Mouse (Mus musculus) limb, embryonic 14.5 days (tissue): Measurements from ENCODE around the gene Gli1. TPM values are rescaled to one million over a fixed set of nuclear protein-coding genes. Genes with fewer than 3 reads are reported as not detected.

Experiments used
- ATAC-seq: fragments of 200-750 bp; cut with Nextera tagmentation; 2 replicates; pipeline ENCODE4 v1.8.0; 2017; ENCODE audit warnings: low read depth, moderate number of reproducible peaks, moderate TSS enrichment; ENCODE audit not compliant: low FRiP score
- DNase-seq: peaks from one replicate; pipeline ENCODE4 v3.0.0-alpha.2; 2015; ENCODE audit warnings: low spot score
- H3K27ac ChIP-seq: fragments of 300-500 bp; sonication (generic); replicated peaks from 2 replicates; pipeline ENCODE4 v1.5.1; 2014; ENCODE audit warnings: low read depth, mild to moderate bottlenecking, low read length, moderate library complexity, mixed read lengths
- H3K27me3 ChIP-seq: fragments of 300-500 bp; sonication (generic); 2 replicates; pipeline ENCODE4 v1.6.1; 2014; ENCODE audit warnings: low read length, mixed read lengths; ENCODE audit not compliant: control insufficient read depth, insufficient read depth
- H3K36me3 ChIP-seq: fragments of 300-500 bp; sonication (generic); 2 replicates; pipeline ENCODE4 v1.6.1; 2014; ENCODE audit warnings: mild to moderate bottlenecking, low read length, moderate library complexity, mixed read lengths; ENCODE audit not compliant: control insufficient read depth, insufficient read depth
- H3K4me1 ChIP-seq: fragments of 300-500 bp; sonication (generic); 2 replicates; pipeline ENCODE4 v1.6.1; 2014; ENCODE audit warnings: antibody characterized with exemption, low read length, mixed read lengths; ENCODE audit not compliant: control insufficient read depth, insufficient read depth
- H3K4me2 ChIP-seq: fragments of 300-500 bp; sonication (generic); replicated peaks from 2 replicates; pipeline ENCODE4 v1.6.1; 2014; ENCODE audit warnings: low read depth, mild to moderate bottlenecking, low read length, moderate library complexity; ENCODE audit not compliant: severe bottlenecking
- H3K4me3 ChIP-seq: fragments of 300-500 bp; sonication (generic); replicated peaks from 2 replicates; pipeline ENCODE4 v1.5.1; 2014; ENCODE audit warnings: low read length
- H3K9ac ChIP-seq: fragments of 300-500 bp; sonication (generic); 2 replicates; pipeline ENCODE4 v1.6.1; 2014; ENCODE audit warnings: mild to moderate bottlenecking, low read depth, low read length, moderate library complexity; ENCODE audit not compliant: severe bottlenecking
- H3K9me3 ChIP-seq: fragments of 300-500 bp; sonication (generic); 2 replicates; pipeline ENCODE4 v1.6.1; 2016; ENCODE audit warnings: low read length; ENCODE audit not compliant: control insufficient read depth
- POLR2A ChIP-seq: fragments of 200-500 bp; IDR thresholded peaks from 2 replicates; pipeline ENCODE4 v1.8.0; 2012; ENCODE audit warnings: inconsistent platforms, mild to moderate bottlenecking, moderate library complexity, borderline replicate concordance; ENCODE audit not compliant: insufficient read depth, insufficient read length; ENCODE audit errors: extremely low read depth
- WGBS: fragments of 180-500 bp; shearing (Covaris S2); extraction: QIAGEN DNeasy Blood & Tissue Kit; methylation state at CpG from one replicate; pipeline ENCODE4 v1.1.7; 2014; 5-methylcytosine and 5-hydroxymethylcytosine counted together
- polyA plus RNA-seq, 2 experiments: library from polyadenylated mRNA; depleted of rRNA in 1 of 2; stranded (reverse) in 1 of 2; unstranded in 1 of 2; fragments of >200 nt; fragmentation: Nextera tagmentation in 1 of 2; extraction: Ambion mirVana in 1 of 2; gene quantifications; 2 replicates each; pipeline versions ENCODE4 v1.2.1 to v1.2.3; 2012 to 2014

The Gli1 gene
- polyA plus RNA-seq, 2 experiments: 16.4 to 118 TPM

DNA sequence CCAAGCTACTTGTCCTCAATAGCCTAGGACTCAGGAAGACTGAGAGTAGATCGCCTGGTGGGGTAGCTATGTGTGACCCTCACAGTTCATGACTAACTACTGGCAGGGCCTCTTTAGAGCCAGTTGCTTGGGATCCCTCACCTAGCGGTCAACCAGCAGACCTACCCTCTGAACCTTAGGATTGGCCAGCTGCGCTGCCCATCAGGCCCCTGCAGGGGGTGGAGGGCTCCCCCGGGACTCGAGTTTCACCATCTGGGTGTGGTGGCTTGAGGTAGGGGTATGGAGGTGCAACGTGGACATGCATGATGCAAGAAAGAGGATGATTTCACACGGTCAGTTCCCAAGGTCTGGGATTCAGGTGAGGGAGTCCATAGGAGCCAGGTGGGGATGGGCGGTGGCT, 9.9 kb upstream of the Gli1 start:
- Histone ChIP-seq H3K4me2 (no peak overlapping the region), H3K27me3 (no peaks in the 10 kb centered on the region), H3K9me3 (no peaks in the 10 kb centered on the region), H3K27ac (no peak overlapping the region), H3K36me3 (no peaks in the 10 kb centered on the region), H3K4me1 (0 out of 2 replicates have a peak, but pooled peaks cover 6% of the 10 kb centered on the region), H3K9ac (no peak overlapping the region), H3K4me3 (no peak overlapping the region)
- DNase-seq (no peak), ATAC-seq (no peak)
- WGBS: 64% methylated on average over 8 of the region's 8 CpGs
- TF ChIP-seq POLR2A: no peak

DNA sequence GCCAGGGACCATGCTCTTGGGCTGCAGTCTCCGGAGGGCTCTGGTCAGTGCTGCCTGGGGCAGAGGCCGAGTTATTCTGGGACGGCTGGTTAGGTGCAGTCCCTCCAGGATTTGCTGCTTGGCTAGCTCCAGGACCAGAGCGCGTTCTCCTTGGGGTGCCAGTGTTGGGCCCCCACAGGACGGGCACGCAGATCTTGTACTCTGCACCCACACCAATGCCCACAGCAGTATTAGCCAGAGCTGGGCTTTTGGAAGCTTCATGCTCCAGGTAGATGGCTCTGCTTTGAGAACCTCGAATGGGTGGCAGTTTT, 9.5 kb upstream of the Gli1 start:
- 75% methylated on average over 8 of the region's 8 CpGs for WGBS
- Histone ChIP-seq H3K4me1 (0 out of 2 replicates have a peak, but pooled peaks cover 6% of the 10 kb centered on the region), H3K4me3 (no peak overlapping the region), H3K36me3 (no peaks in the 10 kb centered on the region), H3K27me3 (no peaks in the 10 kb centered on the region), H3K27ac (no peak overlapping the region), H3K9ac (peak overlapping the region; percentile 22), H3K4me2 (peak overlapping the region; percentile 51), H3K9me3 (no peaks in the 10 kb centered on the region)
- ATAC-seq (no peak), DNase-seq (no peak)
- no peak for TF ChIP-seq POLR2A

DNA sequence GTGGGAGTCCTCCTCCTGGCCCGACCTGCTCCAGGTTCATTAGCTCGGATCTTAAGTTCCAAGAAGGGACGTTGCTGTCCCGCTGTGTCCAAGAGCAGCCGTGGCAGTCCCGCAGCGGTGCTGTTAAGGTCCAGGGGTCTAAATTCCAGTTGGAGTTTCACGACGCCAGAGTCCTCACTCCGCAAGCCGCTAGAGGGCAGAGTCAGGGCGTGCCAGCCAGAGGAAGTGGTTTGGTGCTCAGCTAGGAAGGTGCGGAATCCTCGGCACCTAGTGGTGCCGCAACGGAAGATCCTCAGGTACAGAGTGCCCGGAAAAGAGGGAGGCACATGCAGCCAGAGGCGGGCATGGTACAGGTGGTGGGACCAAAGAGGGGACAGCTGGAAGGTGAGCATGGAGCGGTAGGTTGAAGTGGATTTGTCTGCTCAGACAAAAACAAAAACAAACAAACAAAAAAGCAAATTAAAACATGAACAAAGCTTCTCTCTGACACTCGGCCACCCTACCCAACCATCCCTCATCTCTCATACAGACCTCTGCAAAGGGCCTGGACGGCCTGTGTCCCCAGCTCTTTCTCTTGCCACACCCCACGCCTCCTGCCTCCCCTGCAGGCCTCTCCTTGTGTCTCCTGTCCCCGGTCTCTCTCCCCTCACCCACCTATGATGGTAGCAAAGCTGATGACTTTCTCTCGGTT, 9.0 kb upstream of the Gli1 start:
- Histone ChIP-seq H3K36me3 (no peaks in the 10 kb centered on the region), H3K4me3 (peak overlapping the region; percentile 14), H3K27me3 (no peaks in the 10 kb centered on the region), H3K27ac (no peak overlapping the region), H3K9me3 (no peaks in the 10 kb centered on the region), H3K4me1 (0 out of 2 replicates have a peak, but pooled peaks cover 6% of the 10 kb centered on the region), H3K4me2 (peak overlapping the region; percentile 51), H3K9ac (peak overlapping the region; percentile 22)
- peak; percentile 65 for DNase-seq
- no peak for TF ChIP-seq POLR2A
- ATAC-seq: peak; percentile 70
- 14% methylated on average over 24 of the region's 24 CpGs for WGBS

DNA sequence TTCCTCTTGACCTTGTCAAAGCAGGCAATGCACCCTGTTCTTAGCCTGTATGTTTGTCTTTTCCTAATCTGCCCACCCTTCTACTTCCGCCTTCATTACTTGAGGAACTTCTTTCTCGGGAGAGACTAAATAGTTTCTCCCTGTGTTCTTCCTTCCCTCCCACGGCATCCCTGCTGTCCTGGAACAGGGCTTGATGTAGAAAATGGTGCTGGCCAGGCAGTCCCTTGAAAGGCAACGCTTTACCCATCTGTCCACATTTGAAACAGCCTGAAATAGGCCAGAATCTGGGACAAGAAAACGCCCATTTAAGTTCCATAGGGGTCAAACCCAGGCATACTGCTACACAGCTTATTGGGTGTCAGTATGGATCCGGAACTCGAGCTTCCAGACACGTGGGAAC, 8.0 kb upstream of the Gli1 start:
- no peak overlapping the region for H3K9ac ChIP-seq

DNA sequence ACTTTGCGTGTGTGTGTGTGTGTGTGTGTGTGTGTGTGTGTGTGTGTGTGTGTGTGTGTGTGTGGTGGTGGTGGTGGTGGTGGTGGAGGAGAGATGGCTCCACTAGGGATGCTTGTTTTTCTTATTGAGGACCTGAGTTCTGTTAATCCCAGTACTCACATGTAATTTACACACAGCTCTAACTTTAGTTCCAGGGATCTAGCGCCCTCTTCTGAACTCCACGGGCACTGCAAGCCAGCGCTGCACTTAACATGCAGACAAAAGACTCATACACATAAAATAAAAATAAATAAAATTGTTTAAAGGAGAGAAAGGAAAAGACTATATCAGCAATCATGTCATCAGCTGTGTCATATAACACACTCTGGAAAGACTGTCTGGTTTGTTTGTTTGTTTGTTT, 7.2 kb upstream of the Gli1 start:
- H3K4me1 ChIP-seq: 0 out of 2 replicates have a peak, but pooled peaks cover 6% of the 10 kb centered on the region
- 71% methylated on average over 4 of the region's 4 CpGs for WGBS

More for the DNA sequence above, 8.0 kb upstream of the Gli1 start:
- H3K27me3 ChIP-seq: no peaks in the 10 kb centered on the region
- no peak overlapping the region for H3K27ac ChIP-seq
- H3K4me1 ChIP-seq: 0 out of 2 replicates have a peak, but pooled peaks cover 6% of the 10 kb centered on the region
- TF ChIP-seq POLR2A: no peak
- ATAC-seq (no peak), DNase-seq (no peak)
- H3K4me2 ChIP-seq: no peak overlapping the region
- H3K9me3 ChIP-seq: no peaks in the 10 kb centered on the region
- no peaks in the 10 kb centered on the region for H3K36me3 ChIP-seq
- WGBS: 74% methylated on average over 8 of the region's 8 CpGs
- no peak overlapping the region for H3K4me3 ChIP-seq

DNA sequence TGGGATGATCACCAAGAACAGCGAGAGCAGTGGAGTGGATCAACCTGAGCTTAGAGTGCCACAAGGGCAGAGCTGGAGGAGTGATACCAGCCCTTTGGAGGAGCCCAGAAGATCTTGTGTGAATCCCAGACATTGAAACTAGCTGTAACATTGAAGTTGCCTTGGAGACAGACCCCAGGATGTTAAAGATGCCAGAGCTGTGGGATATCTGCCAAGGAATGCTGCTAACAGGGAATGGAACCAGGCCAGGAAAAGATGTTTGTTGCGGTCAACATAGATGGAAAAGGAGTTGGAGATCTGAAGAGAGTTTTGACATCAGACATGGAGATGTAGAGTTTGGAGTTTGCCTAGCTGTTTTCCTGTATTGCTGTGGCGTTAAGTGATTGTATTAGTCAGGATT, 4.4 kb upstream of the Gli1 start:
- Histone ChIP-seq H3K4me1 (0 out of 2 replicates have a peak, but pooled peaks cover 3% of the 10 kb centered on the region), H3K9me3 (no peaks in the 10 kb centered on the region), H3K27me3 (no peaks in the 10 kb centered on the region), H3K36me3 (no peaks in the 10 kb centered on the region), H3K9ac (no peak overlapping the region), H3K27ac (no peak overlapping the region), H3K4me2 (no peak overlapping the region), H3K4me3 (no peak overlapping the region)
- TF ChIP-seq POLR2A: no peak
- ATAC-seq (no peak), DNase-seq (no peak)
- 82% methylated on average over 3 of the region's 3 CpGs for WGBS

More for the DNA sequence above, 7.2 kb upstream of the Gli1 start:
- Histone ChIP-seq H3K4me2 (no peak overlapping the region), H3K9ac (no peak overlapping the region), H3K27me3 (no peaks in the 10 kb centered on the region), H3K9me3 (no peaks in the 10 kb centered on the region), H3K36me3 (no peaks in the 10 kb centered on the region), H3K27ac (no peak overlapping the region), H3K4me3 (no peak overlapping the region)
- TF ChIP-seq POLR2A: no peak
- ATAC-seq (no peak), DNase-seq (no peak)
